Mouse (Mus musculus) urinary bladder, postnatal 4 days (tissue): ENCODE data around the gene Fuom.

ENCODE experiments used
- DNase-seq, 2 experiments: peaks; one replicate each; pipeline ENCODE4 v3.0.0; 2021 to 2022; ENCODE audit warnings: low spot score in 2 of 2

Fuom gene

DNA sequence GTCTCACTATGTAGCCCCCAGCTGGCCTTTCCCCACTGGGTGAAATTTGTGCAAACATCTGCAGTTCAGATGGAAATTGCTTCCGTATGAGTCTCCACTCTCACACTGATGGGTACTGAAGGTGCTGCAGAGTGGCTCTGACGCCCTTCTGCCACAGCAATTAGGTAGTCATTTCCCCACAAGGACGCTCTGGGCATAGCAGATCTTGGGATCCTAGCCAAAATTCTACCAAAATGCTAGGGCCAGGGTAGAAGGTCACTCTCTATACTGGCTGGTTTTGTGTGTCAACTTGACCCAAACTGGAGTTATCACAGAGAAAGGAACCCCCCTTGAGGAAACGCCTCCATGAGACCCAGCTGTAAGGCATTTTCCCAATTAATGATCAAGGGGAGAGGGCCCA, 1.8 kb upstream of the Fuom start:
- DNase-seq, result no peak

GRCm38 (mm10) chr7:140101498-140101897, 743 bp downstream of the Fuom start:
- no peak for DNase-seq

GRCm38 (mm10) chr7:140098466-140098865, 3.8 kb downstream of the Fuom start:
- no peak for DNase-seq

GRCm38 (mm10) chr7:140096055-140096454, 6.2 kb downstream of the Fuom start:
- DNase-seq, result no peak

DNA sequence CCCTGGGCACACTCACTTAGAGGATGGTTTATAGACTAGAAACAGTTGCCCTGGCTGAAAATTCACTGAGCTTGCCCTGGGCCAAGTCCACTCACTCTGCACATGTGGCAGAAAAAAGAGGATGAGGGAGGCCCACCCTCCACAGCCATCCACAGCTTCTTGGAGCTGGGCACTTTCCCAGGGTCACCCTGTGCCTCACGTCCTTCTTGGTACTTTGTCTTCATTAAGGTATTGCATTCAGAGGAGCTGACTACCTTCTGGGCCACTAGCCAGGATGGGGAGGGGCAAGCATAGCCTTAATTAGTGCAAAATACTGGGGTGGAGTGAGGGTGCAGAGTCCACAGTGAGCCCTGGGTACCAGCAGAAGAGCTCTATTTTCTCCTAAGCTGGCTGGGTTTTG, 6.7 kb downstream of the Fuom start:
- no peak for DNase-seq

DNA sequence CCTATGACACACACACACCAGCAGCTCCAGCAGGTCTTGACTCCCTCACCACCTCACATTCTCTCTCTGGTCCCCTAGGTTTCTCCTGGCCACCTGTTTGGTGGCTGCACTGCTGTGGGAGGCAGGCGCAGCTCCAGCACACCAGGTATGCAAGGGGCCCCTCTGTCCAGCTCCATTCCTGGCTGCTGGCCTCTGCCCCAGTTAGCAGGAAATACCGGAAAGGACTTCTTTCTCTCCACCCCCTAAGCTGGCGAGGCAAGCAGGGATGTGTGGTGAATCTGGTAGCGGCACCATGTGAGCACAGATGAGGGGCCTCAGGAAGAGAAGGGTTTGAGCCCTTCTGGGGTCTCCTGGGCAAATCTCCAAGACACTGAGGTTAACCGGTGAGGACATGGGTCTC, 7.3 kb downstream of the Fuom start:
- peak in 1 of 2 experiments; percentile 39 for DNase-seq

- no peak for DNase-seq
Observed at GRCm38 (mm10) chr7:140092924-140093528, 9.2 kb downstream of the Fuom start, which contains the start of gene Prap1. TSS of gene Prap1 (plus strand) at chr7:140093395.

- no peak for DNase-seq
Observed at GRCm38 (mm10) chr7:140090601-140091000, 11.6 kb downstream of the Fuom start.

DNA sequence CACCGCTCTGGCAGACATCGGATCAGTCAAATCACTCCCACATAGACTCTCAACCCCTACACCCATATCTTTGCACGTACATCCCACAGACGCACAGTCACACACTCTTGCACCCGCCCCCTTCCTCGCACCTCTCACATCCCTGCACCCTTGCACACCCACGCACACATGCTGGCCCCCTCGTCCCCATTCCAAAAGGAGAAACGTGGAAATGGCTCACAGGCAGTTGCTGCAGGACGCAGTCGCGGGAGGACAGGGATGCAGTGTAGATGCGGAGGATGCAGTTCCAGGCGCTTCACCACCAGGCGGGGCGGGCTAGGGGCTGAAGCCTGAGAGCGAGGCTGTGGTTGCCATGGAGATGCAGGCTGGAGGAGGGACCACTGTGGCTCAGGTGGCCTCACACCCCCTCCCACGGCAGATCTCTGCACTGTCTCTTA, 20.0 kb downstream of the Fuom start, which contains the start of gene Caly:
Caly (minus strand) TSS at position 307 of the 437 bp plus-strand sequence.
- no peak for DNase-seq

DNA sequence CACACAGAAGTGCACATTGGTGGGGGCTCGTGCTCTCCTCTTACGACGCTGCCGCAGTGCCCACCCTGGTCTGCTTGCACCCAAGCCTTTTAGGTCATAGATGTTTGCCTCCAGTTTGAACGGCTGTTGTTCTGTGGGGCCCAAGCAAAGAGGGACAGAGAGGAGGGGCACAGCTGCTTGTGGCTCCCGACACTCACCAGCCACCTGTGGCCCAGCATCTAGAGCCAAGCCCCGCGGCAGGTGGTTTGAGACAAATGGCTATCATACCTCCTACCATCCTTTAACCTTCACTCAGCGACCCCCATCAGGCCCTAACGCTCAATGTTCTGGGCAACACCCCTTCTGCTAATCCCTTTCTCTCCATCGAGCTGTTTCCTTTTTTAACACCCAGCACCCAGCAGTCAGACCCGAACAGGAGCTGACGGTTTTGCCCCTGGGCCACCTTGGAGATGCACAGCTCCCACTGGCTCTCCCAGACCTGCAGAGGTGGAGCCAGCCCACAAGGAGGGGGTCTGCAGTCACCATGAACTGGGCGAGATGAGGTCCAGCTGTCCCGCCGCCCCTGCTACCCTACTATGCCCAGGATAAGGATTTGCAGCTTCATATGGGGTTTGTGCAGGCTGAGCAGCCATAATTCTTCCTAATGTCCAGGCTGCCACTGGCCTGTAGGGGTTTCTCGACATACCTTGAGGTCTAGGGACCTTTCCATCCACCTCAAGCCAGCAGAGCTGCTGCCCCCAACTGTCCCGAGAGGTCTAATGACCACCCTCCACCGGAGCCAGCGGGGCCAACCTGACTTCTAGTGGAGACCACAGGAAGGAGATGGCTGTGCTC, 20.6 kb downstream of the Fuom start:
- DNase-seq, result no peak

DNA sequence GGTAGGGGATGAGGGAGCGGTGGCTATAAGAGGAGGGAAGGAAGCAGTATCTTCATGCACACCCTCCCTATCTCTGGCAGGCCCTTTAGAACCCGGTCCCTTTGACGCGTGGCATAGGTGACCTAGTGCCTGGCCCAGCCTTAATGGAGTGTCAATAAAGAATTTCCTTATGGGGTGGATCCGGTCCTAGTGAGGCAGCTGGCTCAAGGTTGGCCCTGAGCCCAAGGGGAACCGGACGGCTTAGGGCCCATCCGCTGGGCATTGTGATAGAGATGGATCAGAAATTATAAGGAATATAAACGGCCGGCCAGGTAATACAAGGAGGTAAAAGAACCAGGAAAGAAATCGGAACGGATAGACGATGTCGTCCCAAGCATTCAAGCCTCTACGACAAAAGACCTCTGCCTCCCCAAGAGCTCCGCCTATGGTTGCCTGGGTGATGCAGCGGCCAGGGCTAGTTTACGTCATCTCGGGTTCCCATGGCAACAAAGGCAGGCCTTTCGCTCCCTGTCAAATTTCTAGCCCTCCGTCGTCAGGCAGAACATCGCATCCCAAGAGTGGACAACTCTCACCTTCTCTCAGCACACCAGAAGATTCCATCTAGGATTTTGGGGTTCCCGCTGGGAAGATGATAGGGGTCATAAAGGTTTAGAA, 21.6 kb downstream of the Fuom start:
- peak in 1 of 2 experiments; percentile 77 for DNase-seq

DNA sequence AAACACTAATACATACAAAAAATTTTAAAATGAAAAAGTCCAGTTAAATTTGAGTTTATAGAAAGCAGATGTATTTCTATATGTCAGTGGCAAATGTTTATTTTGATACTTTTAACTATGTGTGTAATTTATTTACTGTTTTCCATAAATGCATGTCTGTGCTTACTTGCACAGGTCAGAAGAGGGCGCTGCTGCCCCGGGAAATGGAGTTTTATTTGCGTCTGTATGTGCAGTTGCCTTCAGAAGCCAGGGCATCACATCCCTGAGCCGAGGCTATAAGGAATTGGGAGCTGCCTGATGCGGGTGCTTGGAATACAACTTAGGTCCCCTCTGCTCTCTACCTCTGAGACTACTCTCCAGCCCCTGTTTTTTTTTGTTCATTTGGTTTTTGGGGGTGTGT, 23.5 kb downstream of the Fuom start:
- DNase-seq, result no peak

- no peak for DNase-seq
Observed at GRCm38 (mm10) chr7:140077698-140078097, 24.5 kb downstream of the Fuom start.

DNA sequence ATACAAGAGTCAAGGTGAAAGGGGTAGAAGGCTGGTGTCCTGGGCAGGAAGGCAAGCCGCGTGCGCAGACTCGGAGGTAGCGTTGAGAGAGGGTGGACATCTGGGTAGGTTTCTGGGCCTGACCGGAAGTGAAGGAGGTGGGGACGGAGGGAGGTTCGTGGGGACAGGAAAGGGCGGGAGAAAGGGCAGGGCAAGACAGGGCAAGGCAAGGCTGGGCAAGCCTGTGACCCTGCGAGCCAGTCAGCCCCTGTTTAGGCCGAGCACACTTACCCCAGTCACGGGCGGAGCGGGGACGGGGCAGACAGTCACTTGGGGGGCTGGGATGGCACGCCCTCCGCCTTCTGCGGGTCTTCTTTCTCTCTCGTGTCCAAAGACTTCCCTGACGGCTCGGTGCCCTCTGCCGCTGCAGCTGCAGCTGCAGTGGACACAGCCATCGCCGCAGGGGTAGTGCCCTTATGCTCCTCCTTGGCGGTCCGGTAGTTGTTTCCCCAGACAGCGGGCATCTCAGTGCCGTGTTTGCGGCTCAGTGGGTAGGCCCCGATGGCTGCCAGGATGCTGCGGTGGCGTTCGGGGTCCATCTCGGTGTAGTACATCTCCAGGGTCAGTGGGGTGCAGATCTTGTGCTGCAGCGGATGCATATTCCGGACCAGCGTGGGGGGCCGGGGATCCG, 32.1 kb downstream of the Fuom start:
- no peak for DNase-seq

DNA sequence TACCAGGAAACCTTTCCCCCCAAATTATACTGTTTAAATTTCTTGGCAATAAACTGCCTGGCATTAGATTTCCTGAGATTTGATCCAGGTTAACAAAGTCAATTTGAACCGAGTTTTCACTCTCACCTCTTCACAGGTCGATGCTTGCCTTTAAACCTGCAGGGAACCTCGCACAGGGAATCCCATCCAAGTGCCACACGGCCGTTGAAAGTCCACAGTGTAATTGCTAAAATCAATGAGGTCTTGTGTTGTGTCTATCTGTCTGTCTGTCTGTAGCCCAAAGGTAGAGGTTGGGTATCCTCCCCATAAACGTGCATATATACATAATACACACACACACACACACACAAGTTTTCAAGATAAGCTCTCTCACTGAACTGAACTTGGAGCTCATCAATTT, 34.8 kb downstream of the Fuom start:
- no peak for DNase-seq

DNA sequence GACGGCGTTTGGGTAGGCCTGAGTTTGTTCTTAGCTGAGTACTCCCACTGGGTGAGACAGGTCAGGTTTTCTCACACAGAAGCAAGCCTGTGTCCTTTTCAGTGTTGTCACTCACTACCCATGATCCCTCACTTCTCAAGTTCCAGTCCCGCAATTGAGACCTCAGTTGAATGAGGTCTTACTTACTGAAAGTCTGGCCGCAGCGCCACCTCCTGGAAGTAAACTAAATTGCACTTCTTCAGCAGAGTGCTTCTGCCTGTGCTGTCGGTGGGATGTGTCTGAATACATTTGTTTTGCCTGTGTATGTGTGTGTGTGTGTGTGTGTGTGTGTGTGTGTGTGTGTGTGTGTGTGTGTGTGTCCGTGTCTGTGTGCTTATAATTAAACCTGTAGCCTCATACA, 39.1 kb downstream of the Fuom start:
- DNase-seq, result peak; percentile 38 to 78

GRCm38 (mm10) chr7:140062307-140062706, 39.9 kb downstream of the Fuom start:
- no peak for DNase-seq

GRCm38 (mm10) chr7:140061832-140062130, 40.5 kb downstream of the Fuom start:
- DNase-seq, result no peak

- DNase-seq, result peak in 1 of 2 experiments; percentile 25
Observed at GRCm38 (mm10) chr7:140060936-140061831, 41.1 kb downstream of the Fuom start.

DNA sequence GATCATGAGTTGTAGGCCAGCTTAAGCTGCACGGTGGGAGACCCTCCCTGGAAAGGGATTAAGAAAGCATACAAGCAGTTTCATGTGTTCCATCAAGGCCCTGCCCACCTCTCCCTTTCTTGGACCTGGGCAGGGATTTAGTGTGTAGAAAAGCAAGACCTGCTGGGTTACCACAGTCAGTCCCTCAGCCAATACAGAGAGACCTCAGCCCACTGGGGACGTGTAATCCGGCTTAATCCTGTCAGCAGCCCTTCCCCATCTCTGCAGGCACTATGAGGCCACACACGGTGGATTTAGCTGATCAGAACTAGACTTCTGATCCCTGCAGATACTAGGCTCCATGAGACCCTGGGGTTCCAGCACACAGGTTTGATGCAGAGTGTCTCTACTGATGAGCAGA, 42.6 kb downstream of the Fuom start:
- no peak for DNase-seq

DNA sequence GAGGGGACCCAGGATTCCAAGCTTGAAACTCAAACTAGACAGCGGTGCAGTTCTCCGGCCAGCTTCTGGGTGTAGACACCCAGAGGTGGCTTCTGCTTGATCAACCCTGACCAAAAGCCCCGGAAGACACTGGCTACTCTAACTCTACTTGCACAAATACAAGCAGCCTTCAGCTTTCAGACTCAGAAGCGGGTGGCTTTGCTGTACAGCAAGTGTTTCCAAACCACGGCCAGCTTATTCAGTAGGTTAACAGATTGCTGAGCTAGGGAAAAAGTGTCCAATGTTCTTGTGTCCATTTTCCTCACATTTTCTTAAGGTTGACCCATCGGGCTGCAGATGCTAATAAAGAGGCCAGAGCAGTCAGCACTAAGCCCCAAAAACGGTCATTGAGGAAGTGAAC, 43.7 kb downstream of the Fuom start:
- DNase-seq, result no peak
